Mouse (Mus musculus) heart, postnatal 4 days (tissue): ENCODE results near the gene Nanp. TPM values are rescaled to one million over a fixed set of nuclear protein-coding genes. Genes with fewer than 3 reads are reported as not detected.

ENCODE experiments used
- DNase-seq: peaks from one replicate; pipeline ENCODE4 v3.0.0; 2021
- total RNA-seq, 2 experiments: library from RNA; stranded (reverse); gene quantifications; 2 replicates each; pipeline ENCODE4 v1.2.3; 2021

The Nanp gene
- total RNA-seq, 2 experiments from 2014 or later, result 6.6 to 7.9 TPM

GRCm38 (mm10) chr2:150997618-150998017, 41.6 kb downstream of the Nanp start:
- no peak for DNase-seq

- DNase-seq, result no peak
Observed at GRCm38 (mm10) chr2:150995324-150995723, 43.9 kb downstream of the Nanp start.

DNA sequence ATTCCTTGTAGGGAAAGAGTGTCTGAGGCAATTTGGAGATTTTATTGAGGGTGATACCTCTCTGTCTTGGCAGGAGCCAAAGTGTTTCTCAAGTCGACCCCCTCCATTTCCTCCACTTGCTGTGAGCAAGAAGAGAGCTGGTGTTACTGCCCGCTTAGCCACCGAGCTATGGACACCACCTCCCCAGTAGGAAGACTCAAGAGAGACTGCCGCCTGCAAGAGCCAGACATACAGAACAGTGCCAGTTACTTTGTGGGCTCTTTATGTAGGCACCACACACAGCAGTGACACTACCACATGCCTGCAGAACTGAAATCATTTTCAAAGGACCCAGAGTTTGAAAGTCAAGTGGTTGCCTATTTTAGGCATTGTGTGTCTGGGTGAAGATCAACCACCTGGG, 48.1 kb downstream of the Nanp start:
- DNase-seq, result no peak

GRCm38 (mm10) chr2:150990506-150990905, 48.7 kb downstream of the Nanp start:
- no peak for DNase-seq

DNA sequence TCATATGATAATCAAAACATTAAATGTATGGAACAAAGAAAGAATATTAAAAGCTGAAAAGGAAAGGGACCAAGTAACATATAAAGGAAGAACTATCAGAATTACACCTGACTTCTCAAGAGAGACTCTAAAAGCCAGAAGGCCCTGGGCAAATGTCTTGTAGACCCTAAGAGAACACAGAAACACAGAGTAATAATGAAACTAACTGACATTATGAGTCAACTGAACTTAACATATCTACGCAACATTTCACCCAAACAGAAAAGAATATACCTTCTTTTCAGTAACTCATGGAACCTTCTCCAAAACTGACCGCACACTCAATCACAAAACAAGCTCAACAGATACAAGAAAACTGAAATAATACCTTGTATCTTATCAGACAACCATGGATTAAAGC, 53.8 kb downstream of the Nanp start:
- no peak for DNase-seq

- DNase-seq, result no peak
Observed at GRCm38 (mm10) chr2:150982051-150982450, 57.1 kb downstream of the Nanp start.

- no peak for DNase-seq
Observed at GRCm38 (mm10) chr2:150981524-150981923, 57.7 kb downstream of the Nanp start.

DNA sequence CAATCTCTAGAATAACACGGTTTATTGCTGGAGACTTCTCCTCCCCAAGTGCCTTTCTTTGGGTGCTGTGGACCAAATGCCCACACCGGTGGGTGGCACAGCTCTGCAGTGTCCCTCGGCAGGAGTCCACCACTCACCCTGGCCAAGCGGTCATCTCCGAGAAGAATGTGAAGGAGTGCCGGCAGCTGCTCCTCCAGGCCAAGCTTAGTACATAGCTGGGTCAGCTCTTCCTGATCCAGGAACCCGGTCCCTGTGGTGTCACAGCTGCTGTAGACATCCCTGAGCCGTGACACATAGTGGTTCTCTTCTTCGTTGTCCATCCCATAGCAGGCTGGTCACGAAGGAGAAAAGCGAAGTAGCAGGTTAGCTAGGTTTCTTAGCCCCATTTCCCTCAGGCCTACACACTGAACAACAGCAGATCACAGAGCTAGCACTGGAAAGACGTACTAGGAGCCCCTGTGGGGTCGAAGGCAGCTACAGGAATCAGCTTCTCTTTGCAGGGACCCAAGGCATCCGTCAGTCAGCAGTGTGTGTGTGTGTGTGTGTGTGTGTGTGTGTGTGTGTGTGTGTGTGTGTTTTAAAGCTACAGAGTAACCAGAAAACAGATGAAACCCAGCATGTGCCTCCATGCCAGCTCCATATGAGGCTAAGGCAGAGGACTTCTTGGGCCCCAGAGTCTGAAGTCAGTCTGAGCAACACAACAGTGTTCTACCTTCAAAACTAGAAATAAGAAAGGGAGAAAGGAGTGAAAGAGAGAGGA, 59.2 kb downstream of the Nanp start:
- no peak for DNase-seq

Other genes with a start within 250 kb of the Nanp start
- gene Abhd12, start 134.7 kb downstream of the Nanp start, total RNA-seq, result 10 to 100 TPM; 30.0 to 30.7 TPM
- 10 to 100 TPM; 16.8 to 18.9 TPM for gene Gins1, start 134.0 kb downstream of the Nanp start, total RNA-seq
- gene Ninl, start within 50 bp of the Nanp start, total RNA-seq, result 1 to 10 TPM; 1.7 to 2.5 TPM
- not detected for gene Gm14151, start 53.0 kb upstream of the Nanp start, total RNA-seq
- gene Gm14147, start 58.8 kb upstream of the Nanp start, total RNA-seq, result not detected